Mouse (Mus musculus) CH12.LX (cell line): Measurements from ENCODE around the gene Camkmt.

ENCODE experiments used
- CTCF ChIP-seq, 2 experiments: IDR thresholded peaks in 1 of 2; conservative IDR thresholded peaks in 1 of 2; 2 replicates each; pipeline ENCODE4 v1.5.1; 2011 to 2012; ENCODE audit warnings: low read depth in 2 of 2, low read length in 2 of 2, improper control_type of control experiment in 1 of 2, inconsistent platforms in 1 of 2, mild to moderate bottlenecking in 1 of 2, moderate library complexity in 1 of 2
- EP300 ChIP-seq: IDR thresholded peaks from 2 replicates; pipeline ENCODE4 v1.6.1; 2011; ENCODE audit warnings: low read length, improper control_type of control experiment
- ETS1 ChIP-seq: conservative IDR thresholded peaks from 2 replicates; pipeline ENCODE4 v1.6.1; 2012; ENCODE audit warnings: low read depth, mild to moderate bottlenecking, inconsistent platforms, low read length, improper control_type of control experiment, moderate library complexity
- POLR2A ChIP-seq: IDR thresholded peaks from 2 replicates; pipeline ENCODE4 v1.6.1; 2011; ENCODE audit warnings: low read depth, mild to moderate bottlenecking, improper control_type of control experiment, low read length
- POLR2AphosphoS2 ChIP-seq: IDR thresholded peaks from 2 replicates; pipeline ENCODE4 v1.6.1; 2011; ENCODE audit warnings: low read depth, low read length, improper control_type of control experiment
- ZC3H11A ChIP-seq: IDR thresholded peaks from 2 replicates; pipeline ENCODE4 v1.6.1; 2012; ENCODE audit warnings: low read depth, mild to moderate bottlenecking, inconsistent platforms, low read length, improper control_type of control experiment

- TF ChIP-seq POLR2A (no peak), ETS1 (no peak), CTCF (conservative IDR thresholded peaks at IDR 0.05 in 1 of 2, IDR thresholded peaks at IDR 0.05 in 1 of 2; ENCODE audit: low read depth in 2 of 2, low read length in 2 of 2) (no peak), POLR2AphosphoS2 (no peak), EP300 (no peak), ZC3H11A (no peak)
Observed at GRCm38 (mm10) chr17:85455063-85455462, 364.7 kb downstream of the Camkmt start.
